Mouse (Mus musculus): ENCODE measurements around the gene Satl1.
"Not testable (repeated sequence)": the region's sequence is repeated elsewhere in the genome, so short reads cannot be mapped to it uniquely, and the experiment has no call there.

Gene Satl1

DNA sequence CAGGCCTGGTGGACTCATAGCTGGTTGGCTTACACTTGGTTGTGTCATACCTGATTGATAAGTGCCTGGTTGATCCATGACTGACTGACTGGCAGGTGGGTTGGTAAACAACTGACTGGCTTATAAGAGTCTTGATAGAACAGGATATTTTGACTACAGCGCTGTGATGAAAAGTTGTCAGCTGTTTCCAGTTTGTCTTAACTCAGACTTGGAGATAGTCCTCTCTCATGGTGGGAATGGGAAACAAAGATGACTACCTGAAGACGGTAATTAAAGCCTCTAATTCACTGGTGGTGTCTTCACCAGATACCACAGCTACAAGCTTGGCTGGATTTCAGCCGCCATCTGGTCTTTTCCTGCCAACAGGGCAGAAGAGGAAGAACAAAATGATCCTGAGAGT, at the start of gene Satl1:
Satl1 (minus strand) TSS at position 101 of the 400 bp plus-strand sequence.
- DNase-seq (ENCODE audit: low read depth, low spot score) = no peak

DNA sequence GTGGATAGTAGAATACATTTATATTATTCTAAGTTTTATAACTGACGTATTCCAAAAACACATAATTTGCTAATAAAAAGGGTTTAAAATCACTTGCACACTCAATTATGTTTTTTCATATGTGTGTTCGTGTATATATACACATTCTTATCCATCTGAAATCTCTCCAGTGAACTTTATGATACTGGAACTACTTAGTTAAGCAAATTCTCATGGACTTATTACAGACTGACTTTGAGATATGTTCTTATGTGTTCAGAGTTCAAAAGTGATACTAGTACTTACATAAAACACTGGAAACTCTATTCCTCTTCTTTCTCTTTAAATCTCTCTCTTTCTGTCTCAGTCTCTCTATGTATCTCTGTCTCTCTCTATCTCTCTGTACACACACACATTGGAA, 31.5 kb upstream of the Satl1 start:
- no peak for DNase-seq (ENCODE audit: low read depth, low spot score)

DNA sequence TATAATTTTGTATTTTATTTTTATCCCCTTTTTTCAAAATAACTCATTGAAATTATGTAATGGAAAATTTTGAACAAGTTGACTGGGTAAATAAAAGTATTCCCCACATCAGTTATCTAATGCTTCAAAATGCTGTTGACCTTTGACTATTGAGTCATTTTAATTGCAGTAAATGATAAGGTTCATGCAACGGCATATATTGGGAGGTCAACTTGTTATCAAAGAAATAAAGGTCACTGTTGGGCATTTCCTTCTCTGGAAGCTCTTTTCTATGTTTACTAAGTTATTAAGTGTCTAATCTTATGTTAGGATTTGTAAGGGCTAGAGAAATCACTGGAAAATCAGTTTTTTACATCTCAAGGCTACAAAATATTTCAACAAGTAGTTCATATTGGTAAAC, 31.0 kb upstream of the Satl1 start:
- DNase-seq (ENCODE audit: low read depth, low spot score) = no peak

DNA sequence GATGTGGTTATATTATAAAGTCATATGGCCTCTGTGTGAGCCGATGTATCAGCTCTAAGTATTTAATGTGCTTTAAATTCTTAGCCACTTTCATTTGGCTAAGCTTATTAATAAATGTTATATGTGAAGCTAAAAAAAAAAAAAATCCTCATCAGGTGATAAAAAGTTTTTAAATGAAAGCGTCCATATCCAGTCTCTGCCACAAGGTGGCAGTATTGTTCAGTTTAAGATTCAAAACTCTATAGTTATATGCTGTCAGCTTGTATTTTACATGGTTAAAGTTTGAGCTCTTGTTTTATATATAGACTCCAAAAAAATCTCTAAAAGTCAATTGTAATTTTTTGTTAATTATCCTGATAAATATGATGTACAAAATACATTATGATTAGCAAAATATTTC, 16.4 kb upstream of the Satl1 start:
- DNase-seq (ENCODE audit: low read depth, low spot score) = not testable (repeated sequence)

DNA sequence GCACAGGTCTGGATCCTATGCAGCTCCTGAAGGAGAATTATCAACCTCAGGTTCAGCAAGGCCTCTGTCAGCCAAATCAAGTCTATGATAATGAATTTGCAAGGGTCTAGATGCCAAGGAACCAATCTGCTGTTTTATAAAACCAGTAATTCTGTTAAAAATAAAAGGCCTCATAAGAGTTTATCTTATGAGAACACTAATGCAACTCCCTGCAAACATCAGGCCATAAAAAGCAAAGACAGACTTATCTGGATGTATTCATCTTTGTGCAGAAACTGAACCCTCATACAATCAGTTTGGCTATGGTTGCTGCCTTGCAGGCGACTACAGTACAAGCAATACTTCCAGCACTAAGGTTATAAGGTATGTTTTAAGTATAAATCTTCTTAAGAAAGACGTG, 5.7 kb upstream of the Satl1 start:
- DNase-seq (ENCODE audit: low read depth, low spot score) = no peak

DNA sequence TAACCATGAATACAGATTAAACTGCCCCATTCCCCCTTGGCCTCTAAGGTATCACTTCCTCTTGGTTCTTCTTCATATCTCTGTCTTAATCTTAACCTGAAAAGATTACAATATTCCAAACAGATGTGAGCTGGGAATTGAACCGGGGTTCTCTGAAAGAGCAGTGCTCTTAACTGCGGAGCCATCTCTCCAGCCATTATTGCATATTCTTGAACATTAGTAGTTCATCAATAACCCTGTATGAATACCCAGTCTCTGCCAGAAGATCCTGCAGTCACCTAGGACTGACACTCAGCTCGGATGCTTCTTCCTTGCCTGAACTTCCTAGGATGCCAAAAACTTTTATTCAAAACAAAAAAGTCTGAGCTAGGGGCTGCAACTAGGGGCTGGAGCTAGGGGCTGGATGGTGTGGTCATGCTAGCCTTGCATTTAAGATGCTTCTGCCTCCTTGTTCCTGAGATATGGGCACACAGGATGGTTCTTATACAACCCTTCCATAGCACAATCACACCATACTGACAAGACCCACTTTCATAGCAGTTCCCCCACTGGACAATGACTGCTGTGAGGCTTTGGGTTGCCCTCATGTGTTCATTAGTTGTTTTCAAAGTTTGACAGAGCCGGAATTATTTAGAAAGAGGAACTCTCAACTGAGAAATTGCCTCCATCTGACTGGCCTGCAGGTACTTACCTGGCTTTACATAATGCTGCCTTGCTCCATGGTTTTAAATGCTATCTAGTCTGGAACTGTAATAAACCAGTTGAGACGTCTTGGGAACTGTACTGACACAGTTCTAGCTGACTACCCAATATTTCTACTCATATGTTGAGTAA, 35.8 kb downstream of the Satl1 start:
- DNase-seq (ENCODE audit: low read depth, low spot score) = not testable (repeated sequence)

DNA sequence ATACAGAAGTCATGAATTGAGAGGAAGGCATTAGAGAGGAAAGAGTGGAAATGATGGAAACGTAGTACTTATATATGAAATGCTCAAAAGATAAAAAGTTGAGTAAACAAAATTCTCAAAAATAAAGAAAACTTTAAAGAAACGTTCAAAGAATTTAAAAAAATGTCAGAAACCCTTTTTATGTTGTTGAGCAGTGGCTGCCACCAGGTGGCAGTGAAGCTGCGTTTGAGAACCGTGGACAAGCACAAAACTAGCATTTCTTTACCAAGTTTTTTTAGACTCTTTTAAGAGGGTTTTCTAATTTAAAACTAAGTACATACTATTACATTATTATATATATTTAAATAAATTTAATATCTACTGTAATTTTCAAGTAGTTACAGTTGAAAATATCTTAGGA, 38.2 kb downstream of the Satl1 start:
- DNase-seq (ENCODE audit: low read depth, low spot score) = no peak

DNA sequence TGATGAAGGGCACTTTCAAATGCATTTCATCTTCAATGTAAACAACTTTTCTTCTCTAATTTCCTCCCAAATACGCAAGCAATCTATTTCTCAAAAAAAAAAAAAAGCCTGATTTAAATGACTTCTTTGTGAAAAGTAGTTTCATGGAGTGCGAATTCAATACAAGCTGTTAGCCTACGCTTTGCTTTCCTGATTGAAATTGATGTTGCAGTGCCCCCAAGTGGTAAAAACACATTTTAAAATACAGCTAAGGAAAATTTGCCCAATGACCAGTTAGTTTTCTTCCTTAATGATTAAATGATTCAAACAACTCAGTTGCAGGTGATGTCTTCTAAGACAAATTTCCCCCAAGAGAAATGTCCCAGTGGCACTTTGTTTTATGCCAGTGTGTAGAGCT, 58.2 kb downstream of the Satl1 start:
- DNase-seq (ENCODE audit: low read depth, low spot score) = no peak

DNA sequence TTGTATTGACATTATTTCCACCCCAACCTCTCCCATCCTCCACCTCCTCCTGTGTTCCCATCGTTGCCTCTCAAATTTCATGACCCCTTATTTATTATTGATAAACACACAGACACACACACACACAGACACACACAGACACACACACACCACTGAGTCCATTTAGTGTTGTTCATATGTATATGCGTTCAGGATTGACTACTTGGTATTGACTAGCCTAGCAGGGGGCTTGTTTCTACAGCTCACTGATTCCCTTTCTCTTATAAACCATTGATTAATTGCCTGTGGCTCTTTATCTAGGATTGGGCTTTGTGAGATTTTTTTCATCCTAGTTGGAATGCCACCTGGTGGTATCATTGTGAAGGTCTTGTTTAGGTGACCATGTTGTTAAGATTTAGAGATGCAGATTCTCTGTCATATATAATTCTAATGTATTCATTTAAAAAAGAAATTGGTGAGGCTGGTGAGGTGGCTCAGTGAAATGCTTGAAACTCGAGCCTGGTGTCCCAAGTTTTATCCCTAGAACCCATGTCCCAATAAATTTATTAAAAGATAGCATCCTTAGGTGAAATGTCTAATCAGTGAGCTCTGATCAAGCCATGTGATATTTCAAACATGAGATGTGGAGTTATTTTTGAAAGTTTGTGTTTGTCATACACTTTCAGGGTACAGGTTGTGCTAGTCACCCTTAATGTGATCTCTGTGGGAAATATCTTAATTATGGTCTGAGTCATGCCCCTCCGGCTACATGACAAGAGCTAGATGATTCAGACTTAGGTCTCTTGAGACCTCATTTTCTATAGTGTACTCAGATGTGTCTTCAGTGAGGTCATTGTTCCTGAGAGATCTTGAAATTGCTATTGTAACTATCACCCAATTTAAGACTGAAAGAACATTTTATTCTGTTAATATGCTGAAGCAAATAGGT, 58.8 kb downstream of the Satl1 start:
- DNase-seq (ENCODE audit: low read depth, low spot score) = no peak

DNA sequence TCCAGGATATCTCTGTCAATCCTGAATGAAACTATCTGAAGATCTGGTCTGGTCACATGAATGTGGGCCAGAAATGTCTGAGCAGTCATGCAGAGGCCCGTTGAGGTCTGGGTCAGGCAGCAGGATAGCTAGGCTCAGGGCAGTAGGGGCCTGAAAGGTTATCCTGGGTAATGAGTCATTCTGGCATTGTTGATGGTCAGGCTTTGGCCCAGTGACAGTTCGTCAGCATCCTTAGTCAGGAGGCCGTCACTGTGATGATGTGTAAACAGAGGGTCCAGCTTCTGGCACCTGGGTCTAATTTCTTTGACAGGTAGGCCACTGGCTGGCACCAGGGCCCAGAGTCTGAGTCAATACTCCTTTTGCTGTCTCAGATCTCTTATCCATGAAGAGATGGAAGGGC, 67.1 kb downstream of the Satl1 start:
- no peak for DNase-seq (ENCODE audit: low read depth, low spot score)

Measured in skeletal muscle tissue, adult 2 months (tissue).